Mouse (Mus musculus) ovary, adult 18-20 months (tissue): Measurements from ENCODE around the gene Fbxl17.

Experiments
- DNase-seq: peaks from one replicate; pipeline ENCODE4 v3.0.0; 2022; ENCODE audit warnings: low spot score, mixed read lengths

The Fbxl17 gene

GRCm38 (mm10) chr17:63326227-63326626 is 173.6 kb downstream of the Fbxl17 start:
- DNase-seq, result no peak

- no peak for DNase-seq
Measured at GRCm38 (mm10) chr17:63324672-63325071, 175.1 kb downstream of the Fbxl17 start.

- DNase-seq, result no peak
Measured at GRCm38 (mm10) chr17:63324039-63324438, 175.8 kb downstream of the Fbxl17 start.

GRCm38 (mm10) chr17:63322846-63323245 is 177.0 kb downstream of the Fbxl17 start:
- no peak for DNase-seq

GRCm38 (mm10) chr17:63321290-63321689 is 178.5 kb downstream of the Fbxl17 start:
- no peak for DNase-seq

GRCm38 (mm10) chr17:63317518-63317917 is 182.3 kb downstream of the Fbxl17 start:
- DNase-seq, result no peak

- DNase-seq, result no peak
Measured at GRCm38 (mm10) chr17:63315646-63316480, 184.0 kb downstream of the Fbxl17 start.

GRCm38 (mm10) chr17:63312804-63313203 is 187.0 kb downstream of the Fbxl17 start:
- no peak for DNase-seq

- DNase-seq, result no peak
Measured at GRCm38 (mm10) chr17:63312330-63312729, 187.5 kb downstream of the Fbxl17 start.

GRCm38 (mm10) chr17:63311613-63312012 is 188.2 kb downstream of the Fbxl17 start:
- no peak for DNase-seq

- no peak for DNase-seq
Measured at GRCm38 (mm10) chr17:63310021-63310420, 189.8 kb downstream of the Fbxl17 start.

GRCm38 (mm10) chr17:63303862-63304261 is 196.0 kb downstream of the Fbxl17 start:
- DNase-seq, result no peak

- DNase-seq, result no peak
Measured at GRCm38 (mm10) chr17:63301822-63302393, 197.9 kb downstream of the Fbxl17 start.

GRCm38 (mm10) chr17:63295471-63295870 is 204.3 kb downstream of the Fbxl17 start:
- no peak for DNase-seq

GRCm38 (mm10) chr17:63294961-63295360 is 204.9 kb downstream of the Fbxl17 start:
- DNase-seq, result no peak

GRCm38 (mm10) chr17:63293979-63294378 is 205.8 kb downstream of the Fbxl17 start:
- no peak for DNase-seq

- no peak for DNase-seq
Measured at GRCm38 (mm10) chr17:63289317-63289913, 210.4 kb downstream of the Fbxl17 start.

GRCm38 (mm10) chr17:63288850-63289249 is 211.0 kb downstream of the Fbxl17 start:
- no peak for DNase-seq

- DNase-seq, result peak; percentile 33
Measured at GRCm38 (mm10) chr17:63287413-63287812, 212.4 kb downstream of the Fbxl17 start.

GRCm38 (mm10) chr17:63285265-63285939 is 214.4 kb downstream of the Fbxl17 start:
- peak; percentile 7 for DNase-seq

- DNase-seq, result no peak
Measured at GRCm38 (mm10) chr17:63284074-63284473, 215.7 kb downstream of the Fbxl17 start.

- DNase-seq, result no peak
Measured at GRCm38 (mm10) chr17:63282004-63282403, 217.8 kb downstream of the Fbxl17 start.

- no peak for DNase-seq
Measured at GRCm38 (mm10) chr17:63280990-63281389, 218.8 kb downstream of the Fbxl17 start.
